Mouse (Mus musculus) cerebellum, postnatal 25 days (tissue): Measurements from ENCODE around the gene Tbck.

Experiments
- DNase-seq, 2 experiments: peaks; one replicate each; pipeline ENCODE4 v3.0.0; 2021; ENCODE audit warnings: mixed read lengths in 2 of 2

Gene Tbck

DNA sequence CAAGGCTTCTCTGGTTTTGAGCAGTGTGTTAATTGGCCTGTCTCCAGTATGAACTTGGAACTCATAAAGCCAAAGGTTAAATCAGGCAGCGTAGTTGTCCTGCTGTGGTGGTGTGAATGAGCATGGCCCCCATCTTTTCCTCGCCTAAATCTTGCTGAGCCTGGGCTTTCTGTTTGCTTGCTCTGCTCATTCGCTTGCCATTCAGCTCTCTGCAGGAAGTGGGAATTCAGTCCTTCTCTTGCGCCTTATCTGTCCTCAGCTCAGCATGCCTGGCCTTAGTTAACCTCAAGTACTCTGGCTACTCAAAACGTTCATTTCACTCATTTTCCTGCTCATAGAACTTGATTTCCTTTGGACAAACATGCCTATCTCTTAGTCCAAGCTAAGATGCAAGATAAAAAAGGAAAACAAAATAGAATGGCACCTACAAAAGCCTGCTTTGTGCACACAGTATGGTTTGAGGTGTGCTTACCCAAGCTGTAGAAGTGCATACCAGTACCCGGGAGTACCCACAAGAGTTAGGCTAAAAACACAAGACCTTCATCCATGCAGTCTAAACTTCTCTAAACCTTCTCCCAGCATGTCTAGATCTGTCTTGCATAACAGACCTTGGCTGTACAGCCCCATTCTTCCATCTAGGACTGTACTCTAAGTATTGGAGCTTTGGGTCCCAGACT, 151.3 kb downstream of the Tbck start:
- no peak for DNase-seq

DNA sequence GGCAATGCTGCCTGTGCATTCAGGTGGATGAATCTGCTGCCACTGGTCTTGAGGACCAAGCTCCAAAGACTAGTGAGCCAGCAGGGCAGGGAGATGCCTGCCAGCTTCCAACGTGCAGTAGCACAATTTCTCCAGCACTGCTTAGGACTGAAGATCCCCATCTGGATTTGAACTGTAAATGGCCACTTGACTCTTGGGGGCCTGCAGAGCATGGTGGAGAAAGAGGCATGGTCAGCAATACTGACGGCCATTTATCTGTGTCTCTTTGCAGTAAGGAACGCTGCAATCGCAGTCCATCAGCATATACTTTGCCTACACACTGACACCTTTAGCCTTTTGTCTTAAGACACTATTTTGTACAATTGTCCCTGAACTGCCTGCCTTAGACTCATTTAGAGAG, 153.2 kb downstream of the Tbck start:
- DNase-seq, result no peak

DNA sequence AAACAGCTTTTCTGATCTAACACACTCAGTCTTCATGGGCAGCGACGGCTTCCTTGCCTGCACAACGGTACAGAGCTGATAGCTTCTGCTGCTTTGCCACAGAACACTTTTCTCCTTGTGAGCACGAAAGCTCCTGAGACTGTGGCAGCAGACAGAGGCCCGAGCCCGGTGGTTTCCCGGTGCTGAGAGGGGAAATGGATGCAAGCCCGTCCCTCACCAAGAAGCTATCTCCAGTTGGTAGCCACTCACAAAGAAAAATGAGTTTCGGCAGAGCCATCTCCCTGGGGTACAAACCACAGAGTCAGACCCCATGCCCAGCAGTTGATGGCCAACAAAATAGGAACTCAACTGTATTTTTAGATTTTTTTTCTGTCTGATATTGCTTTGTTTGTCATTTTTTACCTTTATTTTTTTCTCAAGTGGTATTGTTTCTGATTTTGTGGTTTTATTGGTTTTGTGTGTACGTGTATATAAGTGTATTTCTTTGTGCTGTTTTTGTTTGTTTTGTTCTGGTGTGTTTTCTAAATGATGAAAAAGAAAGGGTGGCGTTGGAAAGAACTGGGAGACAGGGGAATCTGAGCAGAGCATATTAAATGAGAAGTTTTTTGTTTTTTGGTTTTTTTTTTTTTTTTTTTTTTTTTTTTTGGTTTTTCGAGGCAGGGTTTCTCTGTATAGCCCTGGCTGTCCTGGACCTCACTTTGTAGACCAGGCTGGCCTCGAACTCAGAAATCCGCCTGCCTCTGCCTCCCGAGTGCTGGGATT, 154.9 kb downstream of the Tbck start:
- DNase-seq, result no peak

DNA sequence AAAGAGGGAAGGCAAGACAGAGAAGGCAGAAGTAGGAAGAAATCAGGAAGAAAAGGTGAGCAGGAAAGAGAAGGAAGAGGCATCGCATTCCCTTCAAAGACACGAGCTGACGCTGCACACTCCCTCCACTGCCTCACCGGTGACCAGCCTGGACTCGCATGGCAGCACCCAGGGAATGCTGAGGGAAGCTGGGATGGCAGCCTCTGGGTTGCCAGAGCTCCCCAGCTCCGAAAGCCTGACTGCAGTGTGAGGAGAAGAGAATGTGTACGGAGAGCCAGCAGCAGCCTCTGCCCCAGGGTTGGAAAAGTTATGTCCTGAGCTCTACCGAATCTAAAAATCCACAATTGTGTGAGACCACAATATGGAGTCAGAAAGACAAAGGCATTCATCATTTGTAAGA, 155.6 kb downstream of the Tbck start:
- DNase-seq, result no peak

DNA sequence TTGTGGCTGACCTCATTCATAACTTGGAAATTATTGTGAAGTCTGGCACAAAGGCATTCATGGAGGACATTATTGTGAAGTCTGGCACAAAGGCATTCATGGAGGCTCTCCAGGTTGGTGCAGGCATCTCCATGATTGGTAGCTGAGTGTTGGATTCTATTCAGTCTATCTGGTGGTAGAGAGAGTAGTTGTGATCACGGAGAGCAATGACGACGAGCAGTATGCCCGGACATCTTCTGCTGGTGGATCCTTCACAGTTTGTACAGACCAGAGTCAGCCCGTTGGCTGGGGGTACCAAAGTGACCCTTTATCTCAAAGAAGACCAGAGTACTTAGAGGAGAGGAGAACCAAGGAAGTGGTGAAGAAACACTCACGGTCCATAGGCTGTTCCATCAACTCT, 158.7 kb downstream of the Tbck start:
- no peak for DNase-seq

DNA sequence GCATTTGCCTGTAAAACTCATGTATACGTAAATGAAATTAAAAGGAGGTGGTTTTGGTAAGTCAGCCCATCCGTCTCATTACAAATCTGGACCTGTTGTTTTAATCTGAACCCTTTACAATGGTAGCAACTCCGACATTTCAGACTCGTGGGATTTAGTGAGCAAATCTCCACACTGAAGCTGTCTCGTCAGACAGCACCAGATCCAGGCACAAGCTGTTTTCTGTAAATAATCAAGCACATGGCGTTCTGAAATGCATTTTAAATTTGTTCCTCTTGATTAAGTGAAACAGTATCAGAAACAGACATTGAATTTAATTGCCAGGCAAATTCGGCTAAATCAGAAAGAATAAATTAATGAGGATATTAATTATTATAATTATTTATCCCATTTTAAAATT, 165.7 kb downstream of the Tbck start:
- DNase-seq, result no peak

DNA sequence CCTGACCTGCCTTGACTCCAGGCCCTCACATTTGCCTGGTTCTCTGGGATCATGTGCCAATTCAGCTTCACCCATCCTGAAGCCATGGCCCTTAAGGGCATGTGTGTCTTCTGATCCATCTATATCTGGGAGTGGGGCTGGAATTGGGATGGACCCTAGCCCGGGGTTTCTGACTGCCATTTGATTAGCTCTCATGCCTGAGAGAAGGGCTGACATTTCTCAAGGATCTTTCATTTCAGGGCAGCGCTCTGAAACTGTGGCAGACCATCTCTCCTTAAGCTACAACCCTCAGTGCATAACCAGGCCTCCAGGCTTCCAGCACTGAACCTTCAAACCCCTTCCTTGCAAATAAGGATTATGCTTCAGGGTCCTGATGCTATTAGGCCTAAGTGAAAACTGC, 166.5 kb downstream of the Tbck start:
- DNase-seq, result no peak

DNA sequence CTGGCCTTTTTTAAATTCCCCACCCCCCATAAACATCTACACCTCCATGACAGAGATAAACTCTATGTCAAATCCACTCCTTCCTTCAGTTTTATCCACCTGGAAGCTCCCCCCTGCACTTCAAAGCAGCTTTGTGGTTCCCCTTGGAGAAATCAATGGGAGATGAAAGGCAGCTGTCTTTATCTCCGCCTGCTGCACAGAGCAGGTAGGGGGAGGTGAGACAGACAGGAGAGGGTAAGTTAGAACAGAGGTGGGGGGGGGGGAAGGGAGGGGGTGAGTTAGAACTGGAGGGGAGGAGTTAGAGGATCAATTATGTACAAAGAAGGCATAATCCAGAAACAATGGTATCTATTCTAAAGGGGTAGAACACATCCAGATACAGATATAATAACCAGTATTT, 167.5 kb downstream of the Tbck start:
- DNase-seq, result no peak

DNA sequence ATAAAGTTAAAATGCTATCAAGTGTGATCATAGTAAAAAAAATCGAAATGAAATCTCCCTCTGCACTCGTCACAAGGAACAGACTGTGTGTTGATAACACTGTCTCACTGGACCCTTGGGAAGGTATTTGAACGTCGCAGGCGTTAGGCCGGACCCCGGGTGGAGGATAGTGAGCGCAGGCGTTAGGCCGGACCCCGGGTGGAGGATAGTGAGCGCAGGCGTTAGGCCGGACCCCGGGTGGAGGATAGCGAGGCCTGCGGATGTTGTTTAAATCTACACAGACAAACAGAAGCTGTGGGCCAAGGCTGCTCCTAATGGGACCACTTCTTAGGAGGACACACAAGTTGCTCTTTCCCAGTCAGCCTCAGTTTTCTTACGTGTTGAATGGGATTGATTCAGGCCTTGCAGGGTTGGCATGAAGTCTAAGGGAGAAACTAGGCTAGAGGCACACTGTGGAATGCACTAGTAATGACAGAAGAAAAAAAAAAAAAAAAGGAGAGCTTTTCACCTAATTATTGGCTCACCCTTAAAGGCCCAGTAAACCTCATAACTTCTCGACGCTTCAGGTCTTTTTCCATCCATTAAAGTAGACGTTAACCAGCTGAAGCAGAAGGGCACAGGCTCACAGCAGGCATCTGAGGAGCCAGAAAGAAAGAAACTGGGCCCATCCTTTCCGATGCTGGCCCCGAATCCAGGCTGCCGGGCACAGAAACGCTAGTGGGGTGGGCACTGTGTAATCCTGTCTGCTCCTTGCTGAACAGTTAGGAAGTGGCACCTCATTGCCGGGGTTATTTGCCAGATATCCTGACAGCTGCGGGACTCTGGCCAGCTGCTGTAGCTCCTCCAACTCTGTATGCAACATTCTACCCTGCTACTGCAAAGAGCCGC, 168.1 kb downstream of the Tbck start:
- DNase-seq, result no peak

DNA sequence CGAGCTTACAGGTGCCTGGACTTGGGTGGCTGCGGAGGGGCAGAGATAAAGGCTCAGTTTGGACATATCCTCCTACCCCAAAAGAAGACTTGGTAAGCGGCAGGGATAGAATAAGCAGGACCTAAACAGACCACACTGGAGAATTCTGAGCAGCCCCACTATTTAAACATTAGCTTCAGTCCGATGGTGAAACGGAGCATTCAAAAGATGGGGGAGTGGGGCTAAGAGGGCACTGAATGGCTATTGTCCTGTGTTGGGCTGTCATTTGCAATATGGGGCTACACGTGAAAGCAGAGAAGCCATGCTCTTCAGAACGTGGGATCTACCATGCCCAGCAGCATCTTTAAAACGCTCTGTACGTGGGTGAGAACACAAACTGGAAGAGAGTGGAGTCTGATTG, 170.3 kb downstream of the Tbck start:
- DNase-seq, result no peak

DNA sequence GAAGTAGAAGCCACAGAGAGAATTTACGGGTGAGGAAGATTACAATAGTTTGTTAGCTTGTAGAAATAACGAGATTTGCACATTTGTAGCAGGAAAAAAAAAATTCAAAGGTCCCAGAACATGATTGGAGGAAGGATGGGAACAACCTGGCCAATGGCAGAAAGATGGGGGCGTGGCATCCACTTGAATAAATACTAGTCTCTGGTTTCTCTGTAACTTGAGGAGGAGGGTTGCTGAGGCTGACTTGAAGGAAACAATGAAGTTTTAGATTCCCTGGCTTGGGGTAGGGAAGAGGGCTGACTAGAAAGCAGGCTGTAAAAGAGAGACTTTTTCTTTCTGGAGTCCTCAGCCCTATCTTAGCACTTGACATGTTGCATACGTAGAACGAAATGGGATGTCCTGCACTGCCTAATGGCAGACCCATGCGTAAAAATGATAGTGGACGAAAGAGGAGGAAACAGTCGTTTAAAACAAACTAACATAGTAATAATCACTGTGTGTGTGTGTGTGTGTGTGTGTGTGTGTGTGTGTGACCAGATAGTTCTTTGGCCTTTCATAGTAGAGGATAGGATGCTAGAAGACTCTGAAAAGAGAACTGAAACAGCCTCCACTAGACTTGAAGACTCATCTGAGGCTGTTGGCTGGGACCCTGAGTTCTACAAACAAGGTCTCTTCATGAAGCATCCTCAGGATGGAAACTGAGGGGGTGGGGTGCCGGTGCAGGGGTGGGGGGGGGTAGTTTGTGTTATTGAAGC, 171.7 kb downstream of the Tbck start:
- DNase-seq, result no peak

DNA sequence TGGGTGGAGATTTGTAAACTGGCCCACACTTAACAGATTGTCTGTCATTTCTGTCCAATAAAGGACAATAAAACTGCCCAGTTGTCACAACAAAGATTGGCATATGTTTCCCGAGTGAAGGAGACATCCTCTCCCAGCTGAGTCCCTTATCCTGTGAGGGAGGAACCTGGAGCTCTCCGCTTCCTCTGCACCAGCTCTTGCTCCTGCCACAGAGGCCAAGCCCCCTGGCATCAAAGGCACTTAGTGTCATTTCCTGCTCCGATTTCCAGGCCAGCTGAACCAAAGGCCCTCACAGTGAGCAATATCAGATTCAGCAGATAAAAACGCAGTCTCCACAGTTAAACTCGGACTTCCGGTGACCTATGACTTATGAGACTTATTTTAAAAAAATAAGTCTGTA, 172.7 kb downstream of the Tbck start:
- DNase-seq, result no peak

DNA sequence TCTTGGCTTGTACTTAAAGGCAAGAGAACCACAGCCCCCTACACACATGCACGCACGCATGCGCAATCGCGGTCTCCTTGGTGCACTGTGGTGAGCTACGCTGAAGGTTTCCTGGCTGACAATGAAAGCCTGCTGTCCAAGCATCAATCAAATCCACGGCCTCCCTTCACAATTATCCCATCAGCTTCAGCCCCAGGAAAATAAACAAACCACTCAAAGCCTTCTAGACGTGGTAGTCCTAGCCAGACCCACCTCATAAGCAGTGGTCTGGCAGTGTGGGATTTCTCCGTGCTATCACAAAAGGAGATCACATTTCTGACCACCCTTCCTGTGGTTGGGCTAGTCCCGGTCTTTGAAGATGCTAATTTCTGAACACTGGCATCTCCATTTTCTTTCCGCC, 174.9 kb downstream of the Tbck start:
- DNase-seq, result no peak

DNA sequence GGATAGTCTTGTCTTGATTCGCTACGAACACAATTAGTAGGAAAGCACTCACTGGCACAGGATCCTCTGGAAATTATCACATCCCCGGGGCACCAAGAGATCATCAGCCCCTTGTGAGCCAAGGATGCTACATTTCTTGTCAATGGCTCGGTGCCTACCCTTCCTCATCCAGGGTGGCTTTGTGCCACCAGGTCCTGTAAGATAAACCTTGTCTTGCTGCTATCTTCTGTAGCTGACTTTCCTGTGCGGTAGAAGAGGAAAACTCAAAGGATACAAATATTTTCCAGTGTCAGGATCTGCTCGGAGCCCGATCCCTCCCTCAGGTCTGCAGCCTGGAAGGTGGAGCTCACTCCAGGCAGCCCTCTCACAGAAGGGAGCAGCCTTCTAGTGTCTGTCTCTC, 175.6 kb downstream of the Tbck start:
- DNase-seq, result no peak

DNA sequence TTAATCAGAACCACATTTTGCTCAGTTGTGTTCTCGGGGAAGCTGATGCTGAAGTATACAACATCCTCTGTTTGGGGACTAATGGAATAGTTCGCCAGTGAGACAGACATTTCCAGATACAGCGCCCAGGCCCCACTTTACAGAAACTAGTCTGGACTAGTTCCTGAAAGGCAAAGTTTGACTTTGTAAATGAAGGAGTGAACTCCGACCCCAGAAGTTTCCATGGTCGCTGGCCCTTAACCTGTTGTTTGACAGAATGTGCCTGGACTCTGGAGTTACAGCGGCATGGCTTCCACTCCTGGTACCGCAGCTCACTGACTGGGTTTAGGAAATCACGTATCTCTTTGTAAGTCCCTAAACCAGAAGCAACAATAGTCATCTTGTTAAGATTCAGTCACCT, 176.9 kb downstream of the Tbck start:
- DNase-seq, result no peak

DNA sequence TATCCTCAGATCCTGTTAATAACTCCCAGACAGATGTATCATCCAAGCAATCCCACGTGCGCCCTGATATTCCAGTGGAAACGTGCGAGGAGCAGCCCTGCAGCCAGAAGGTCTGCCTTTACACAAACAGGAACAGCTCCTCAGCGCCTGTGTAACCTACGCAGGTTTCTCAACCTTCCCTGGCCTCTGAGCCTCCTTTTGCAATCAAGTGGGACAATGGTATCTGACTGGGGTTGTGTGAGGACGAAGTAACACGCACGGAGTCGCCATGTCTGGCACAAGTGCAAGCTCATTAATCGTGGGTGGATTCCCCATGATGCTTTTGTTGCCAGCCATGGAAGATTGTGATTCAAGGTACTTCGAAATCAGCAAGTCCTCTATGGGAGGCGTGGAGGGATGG, 179.9 kb downstream of the Tbck start:
- DNase-seq, result no peak

DNA sequence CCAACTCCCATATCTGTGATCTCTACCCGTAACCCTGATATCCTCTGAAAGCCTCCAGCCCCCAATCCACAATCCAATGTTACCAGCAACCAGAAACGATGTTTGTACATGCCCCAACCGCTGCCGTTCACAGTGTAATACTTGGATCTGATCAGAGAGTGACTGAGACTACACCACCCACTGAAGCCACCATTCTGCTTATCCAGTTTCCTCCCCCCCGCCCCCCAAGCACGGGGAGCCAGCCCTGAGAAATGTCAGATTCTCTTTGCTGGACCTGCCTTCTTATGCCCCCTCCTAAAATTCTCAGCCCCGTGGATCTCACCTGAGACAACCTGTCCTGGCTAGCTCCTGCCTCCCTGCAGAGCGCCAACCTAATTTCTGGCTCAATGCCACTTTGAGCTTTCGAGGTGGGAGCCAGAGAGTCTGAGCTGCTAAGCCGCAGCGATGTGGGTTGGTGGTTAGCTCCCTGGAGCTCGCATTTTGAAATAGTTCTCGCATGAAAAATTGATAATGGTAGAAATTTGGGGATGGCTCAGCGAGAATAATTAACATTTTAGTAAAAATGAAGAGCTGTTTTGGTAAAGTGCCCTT, 180.5 kb downstream of the Tbck start:
- DNase-seq, result peak; percentile 38 to 42

DNA sequence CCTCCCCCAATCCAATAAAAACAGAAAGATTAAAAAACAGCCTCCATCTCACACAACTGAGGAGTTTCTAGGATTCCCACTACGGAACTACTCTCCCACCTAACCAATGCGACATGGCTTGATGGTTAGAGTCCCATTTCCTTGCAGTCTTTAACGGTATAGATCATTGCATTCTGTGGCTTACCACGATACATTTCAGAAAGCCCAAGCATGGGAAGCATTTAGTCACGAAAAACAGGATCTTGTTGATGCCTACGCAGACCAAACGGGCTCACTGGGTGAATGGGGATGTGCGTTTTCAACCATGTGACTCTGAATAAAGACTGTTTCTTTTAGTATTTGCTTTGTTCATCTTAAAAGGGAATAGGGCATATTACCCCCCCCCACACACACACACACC, 181.0 kb downstream of the Tbck start:
- no peak for DNase-seq

DNA sequence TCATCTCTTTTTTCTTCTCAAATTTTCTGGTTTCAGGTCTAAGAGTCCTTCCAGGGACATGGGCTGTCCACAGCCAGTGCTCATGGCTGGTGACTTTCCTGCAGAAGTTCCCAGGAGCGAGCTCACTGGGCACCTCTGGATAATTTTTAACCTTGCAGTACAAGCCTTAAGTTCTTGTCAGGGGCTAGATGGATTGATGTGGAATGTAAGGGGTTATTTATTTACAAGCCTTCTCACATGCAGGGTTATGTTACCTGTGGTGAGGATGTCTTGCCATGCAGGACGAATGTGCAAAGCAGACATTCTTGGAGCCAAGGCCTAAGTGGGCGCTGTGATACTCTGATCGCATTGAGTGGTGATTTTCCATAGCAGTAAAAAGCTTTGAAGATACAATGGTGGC, 181.7 kb downstream of the Tbck start:
- DNase-seq, result no peak

DNA sequence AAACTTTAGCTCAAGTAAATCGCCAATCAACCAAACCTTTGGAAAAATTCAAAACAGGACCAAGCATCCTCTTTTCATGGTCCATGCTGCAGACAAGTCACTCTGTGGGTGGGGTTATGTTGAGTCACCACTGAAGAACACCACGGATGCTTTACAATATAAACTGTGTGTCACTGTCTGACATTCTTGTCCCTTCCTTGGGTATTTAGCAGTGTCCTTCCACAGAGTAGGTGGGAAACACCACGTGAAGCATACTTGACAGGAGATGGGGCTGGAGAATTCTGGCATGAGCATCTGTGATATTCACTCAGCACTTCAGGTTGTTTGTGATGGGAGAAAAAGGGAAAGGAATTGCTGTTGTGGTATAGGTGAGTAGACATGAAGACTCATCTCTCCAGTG, 183.0 kb downstream of the Tbck start:
- DNase-seq, result no peak

DNA sequence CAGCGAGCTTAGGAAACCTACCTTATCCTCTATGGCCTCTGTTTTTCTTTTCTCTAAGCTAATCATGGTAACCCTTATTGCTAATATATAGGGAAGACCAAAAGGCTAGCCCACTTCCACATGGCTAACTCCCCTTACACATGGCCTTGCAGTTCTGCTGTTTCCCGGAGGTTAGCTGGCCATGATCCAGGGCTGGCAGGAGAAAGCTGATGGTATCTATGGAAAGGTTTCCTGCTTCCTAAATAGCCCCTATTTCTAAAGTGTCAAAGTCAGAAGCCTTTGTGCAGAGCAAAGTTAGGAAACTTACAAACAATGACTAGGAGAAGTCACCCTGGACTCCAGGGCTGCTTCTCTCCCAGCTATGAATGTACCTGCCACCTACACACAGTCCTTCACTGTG, 184.9 kb downstream of the Tbck start:
- DNase-seq, result peak in 1 of 2 experiments; percentile 48

DNA sequence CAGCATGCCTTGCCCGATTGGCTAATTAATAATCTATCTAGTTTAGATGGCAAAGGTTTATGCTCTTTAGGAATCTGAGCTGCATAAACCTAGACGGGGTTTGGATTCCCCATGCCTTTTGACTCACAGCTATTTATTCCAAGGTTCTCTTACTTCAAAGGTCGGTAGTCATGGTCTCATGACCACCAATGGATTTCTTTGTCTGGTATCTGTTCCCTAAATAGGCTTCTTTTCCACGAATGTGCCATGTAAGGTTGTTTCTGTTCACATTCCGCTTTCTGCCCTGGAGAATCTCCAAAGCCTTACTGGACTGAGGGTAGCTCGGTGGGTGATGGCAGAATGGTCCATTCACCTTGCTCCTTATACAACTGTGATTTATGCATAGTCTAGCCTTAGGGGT, 186.1 kb downstream of the Tbck start:
- no peak for DNase-seq
